Mouse (Mus musculus) stomach, embryonic 15.5 days (tissue): ENCODE data around the gene Rcan2. TPM values are rescaled to one million over a fixed set of nuclear protein-coding genes. Genes with fewer than 3 reads are reported as not detected.

Source experiments
- ATAC-seq: fragments of 200-750 bp; cut with Nextera tagmentation; 2 replicates; pipeline ENCODE4 v1.8.0; 2017; ENCODE audit warnings: low read depth, moderate number of reproducible peaks, moderate TSS enrichment; ENCODE audit not compliant: insufficient read depth, low FRiP score
- H3K27ac ChIP-seq: fragments of 300-500 bp; sonication (generic); 2 replicates; pipeline ENCODE4 v1.5.1; 2015; ENCODE audit warnings: mild to moderate bottlenecking, inconsistent platforms
- H3K27me3 ChIP-seq: fragments of 300-500 bp; sonication (generic); replicated peaks from 2 replicates; pipeline ENCODE4 v1.6.1; 2015; ENCODE audit warnings: inconsistent platforms
- H3K36me3 ChIP-seq: fragments of 300-500 bp; sonication (generic); 2 replicates; pipeline ENCODE4 v1.6.1; 2015; ENCODE audit warnings: inconsistent platforms
- H3K4me1 ChIP-seq: fragments of 300-500 bp; sonication (generic); 2 replicates; pipeline ENCODE4 v1.6.1; 2015; ENCODE audit warnings: inconsistent platforms
- H3K4me2 ChIP-seq: fragments of 300-500 bp; sonication (generic); 2 replicates; pipeline ENCODE4 v1.6.1; 2015; ENCODE audit warnings: mild to moderate bottlenecking, inconsistent platforms
- H3K4me3 ChIP-seq: fragments of 300-500 bp; sonication (generic); replicated peaks from 2 replicates; pipeline ENCODE4 v1.5.1; 2015; ENCODE audit warnings: inconsistent platforms
- H3K9ac ChIP-seq: fragments of 300-500 bp; sonication (generic); 2 replicates; pipeline ENCODE4 v1.6.1; 2015; ENCODE audit warnings: inconsistent platforms
- H3K9me3 ChIP-seq: fragments of 300-500 bp; sonication (generic); 2 replicates; pipeline ENCODE4 v1.6.1; 2016; ENCODE audit warnings: inconsistent platforms
- WGBS: fragments of 180-500 bp; shearing (Covaris S2); methylation state at CpG from one replicate; pipeline ENCODE4 v1.1.7; 2015; 5-methylcytosine and 5-hydroxymethylcytosine counted together
- polyA plus RNA-seq: library from polyadenylated mRNA; unstranded; fragments of >200 nt; fragmentation: Nextera tagmentation; extraction: Ambion mirVana; gene quantifications from 2 replicates; pipeline ENCODE4 v1.2.1, GENCODE M21; 2015

The Rcan2 gene
- polyA plus RNA-seq, 1 experiment from 2014 or later = 12.5 TPM

GRCm38 (mm10) chr17:43897346-43897745, 96.2 kb downstream of the Rcan2 start:
- Histone ChIP-seq H3K4me2 (no peak overlapping the region), H3K27me3 (no peaks in the 10 kb centered on the region), H3K9ac (no peak overlapping the region), H3K4me1 (no peaks in the 10 kb centered on the region), H3K9me3 (no peaks in the 10 kb centered on the region), H3K27ac (no peak overlapping the region), H3K36me3 (no peaks in the 10 kb centered on the region), H3K4me3 (no peak overlapping the region)
- WGBS = 75% methylated on average over 4 of the region's 4 CpGs
- no peak for ATAC-seq

GRCm38 (mm10) chr17:43899405-43900092, 98.4 kb downstream of the Rcan2 start:
- H3K36me3 ChIP-seq = no peaks in the 10 kb centered on the region
- 68% methylated on average over 4 of the region's 4 CpGs for WGBS
- H3K27ac ChIP-seq = no peak overlapping the region
- H3K9ac ChIP-seq = no peak overlapping the region
- H3K27me3 ChIP-seq = no peaks in the 10 kb centered on the region
- H3K4me3 ChIP-seq = no peak overlapping the region
- ATAC-seq = no peak
- H3K4me2 ChIP-seq = no peak overlapping the region
- no peaks in the 10 kb centered on the region for H3K9me3 ChIP-seq
- peaks cover 3% of the 10 kb centered on the region; the same call in 1 of the 2 replicates for H3K4me1 ChIP-seq

- Histone ChIP-seq H3K9ac (no peak overlapping the region), H3K27me3 (no peaks in the 10 kb centered on the region), H3K4me2 (no peak overlapping the region), H3K4me1 (peaks cover 3% of the 10 kb centered on the region; the same call in 1 of the 2 replicates), H3K27ac (no peak overlapping the region), H3K4me3 (no peak overlapping the region), H3K9me3 (no peaks in the 10 kb centered on the region), H3K36me3 (no peaks in the 10 kb centered on the region)
- no peak for ATAC-seq
- 65% methylated on average over 1 of the region's 1 CpGs for WGBS
These were observed 99.0 kb downstream of the Rcan2 start for GRCm38 (mm10) chr17:43900133-43900532.

- ATAC-seq = peak; percentile 60; the same call in 1 of the 2 replicates
- H3K9ac ChIP-seq = no peak overlapping the region
These were observed 100.3 kb downstream of the Rcan2 start for GRCm38 (mm10) chr17:43901474-43901873.

GRCm38 (mm10) chr17:43903807-43904771, 102.9 kb downstream of the Rcan2 start:
- ATAC-seq = no peak
- Histone ChIP-seq H3K9me3 (no peaks in the 10 kb centered on the region), H3K9ac (no peak overlapping the region), H3K36me3 (no peaks in the 10 kb centered on the region), H3K27me3 (no peaks in the 10 kb centered on the region), H3K4me2 (no peak overlapping the region), H3K27ac (no peak overlapping the region), H3K4me3 (no peak overlapping the region), H3K4me1 (peaks cover 3% of the 10 kb centered on the region; the same call in 1 of the 2 replicates)
- WGBS = 62% methylated on average over 9 of the region's 9 CpGs

More at GRCm38 (mm10) chr17:43901474-43901873, 100.3 kb downstream of the Rcan2 start:
- 81% methylated on average over 3 of the region's 3 CpGs for WGBS
- H3K4me3 ChIP-seq = no peak overlapping the region
- no peaks in the 10 kb centered on the region for H3K36me3 ChIP-seq
- H3K4me2 ChIP-seq = no peak overlapping the region
- no peaks in the 10 kb centered on the region for H3K27me3 ChIP-seq
- H3K9me3 ChIP-seq = no peaks in the 10 kb centered on the region
- no peak overlapping the region for H3K27ac ChIP-seq
- peaks cover 3% of the 10 kb centered on the region; the same call in 1 of the 2 replicates for H3K4me1 ChIP-seq

- no peaks in the 10 kb centered on the region for H3K27me3 ChIP-seq
- WGBS = 88% methylated on average over 7 of the region's 7 CpGs
- peaks cover 3% of the 10 kb centered on the region; the same call in 1 of the 2 replicates for H3K4me1 ChIP-seq
- H3K9ac ChIP-seq = no peak overlapping the region
- no peak overlapping the region for H3K4me2 ChIP-seq
- H3K4me3 ChIP-seq = no peak overlapping the region
- no peak overlapping the region for H3K27ac ChIP-seq
- no peak for ATAC-seq
- no peaks in the 10 kb centered on the region for H3K36me3 ChIP-seq
- H3K9me3 ChIP-seq = no peaks in the 10 kb centered on the region
These were observed 103.7 kb downstream of the Rcan2 start for GRCm38 (mm10) chr17:43904896-43905295.

GRCm38 (mm10) chr17:43906728-43907127, 105.6 kb downstream of the Rcan2 start:
- no peak overlapping the region for H3K4me3 ChIP-seq
- H3K4me2 ChIP-seq = no peak overlapping the region
- H3K27ac ChIP-seq = no peak overlapping the region
- H3K9me3 ChIP-seq = no peaks in the 10 kb centered on the region
- H3K4me1 ChIP-seq = peaks cover 3% of the 10 kb centered on the region; the same call in 1 of the 2 replicates
- H3K9ac ChIP-seq = no peak overlapping the region
- no peaks in the 10 kb centered on the region for H3K36me3 ChIP-seq
- no peak for ATAC-seq
- no peaks in the 10 kb centered on the region for H3K27me3 ChIP-seq

- H3K4me1 ChIP-seq = no peaks in the 10 kb centered on the region
- ATAC-seq = no peak
- WGBS = 54% methylated on average over 8 of the region's 8 CpGs
- H3K4me3 ChIP-seq = no peak overlapping the region
- no peaks in the 10 kb centered on the region for H3K9me3 ChIP-seq
- H3K27ac ChIP-seq = no peak overlapping the region
- no peaks in the 10 kb centered on the region for H3K36me3 ChIP-seq
- no peak overlapping the region for H3K4me2 ChIP-seq
- H3K9ac ChIP-seq = no peak overlapping the region
- H3K27me3 ChIP-seq = no peaks in the 10 kb centered on the region
These were observed 115.0 kb downstream of the Rcan2 start for GRCm38 (mm10) chr17:43916128-43916527.

GRCm38 (mm10) chr17:43917143-43917542, 116.0 kb downstream of the Rcan2 start:
- Histone ChIP-seq H3K9ac (no peak overlapping the region), H3K27ac (no peak overlapping the region), H3K36me3 (no peaks in the 10 kb centered on the region), H3K4me2 (no peak overlapping the region), H3K4me1 (no peaks in the 10 kb centered on the region), H3K9me3 (no peaks in the 10 kb centered on the region), H3K27me3 (no peaks in the 10 kb centered on the region), H3K4me3 (no peak overlapping the region)
- WGBS = 79% methylated on average over 5 of the region's 5 CpGs
- no peak for ATAC-seq

- H3K9ac ChIP-seq = no peak overlapping the region
- H3K27ac ChIP-seq = no peak overlapping the region
- no peaks in the 10 kb centered on the region for H3K27me3 ChIP-seq
- H3K9me3 ChIP-seq = no peaks in the 10 kb centered on the region
- no peaks in the 10 kb centered on the region for H3K36me3 ChIP-seq
- no peak for ATAC-seq
- WGBS = 89% methylated on average over 4 of the region's 4 CpGs
- H3K4me1 ChIP-seq = no peaks in the 10 kb centered on the region
- H3K4me3 ChIP-seq = no peak overlapping the region
- no peak overlapping the region for H3K4me2 ChIP-seq
These were observed 128.7 kb downstream of the Rcan2 start for GRCm38 (mm10) chr17:43929856-43930255.

GRCm38 (mm10) chr17:43931731-43932130, 130.6 kb downstream of the Rcan2 start:
- Histone ChIP-seq H3K4me3 (no peak overlapping the region), H3K9ac (no peak overlapping the region), H3K4me2 (no peak overlapping the region), H3K27ac (no peak overlapping the region), H3K9me3 (no peaks in the 10 kb centered on the region), H3K36me3 (no peaks in the 10 kb centered on the region), H3K27me3 (no peaks in the 10 kb centered on the region), H3K4me1 (no peaks in the 10 kb centered on the region)
- 92% methylated on average over 11 of the region's 11 CpGs for whole genome bisulfite sequencing
- no peak for ATAC-seq

- no peak overlapping the region for H3K4me3 ChIP-seq
- H3K36me3 ChIP-seq = no peaks in the 10 kb centered on the region
- no peak overlapping the region for H3K4me2 ChIP-seq
- H3K27ac ChIP-seq = no peak overlapping the region
- no peaks in the 10 kb centered on the region for H3K27me3 ChIP-seq
- no peaks in the 10 kb centered on the region for H3K9me3 ChIP-seq
- ATAC-seq = no peak
- H3K4me1 ChIP-seq = no peaks in the 10 kb centered on the region
- WGBS = 90% methylated on average over 9 of the region's 9 CpGs
- no peak overlapping the region for H3K9ac ChIP-seq
These were observed 132.9 kb downstream of the Rcan2 start for GRCm38 (mm10) chr17:43934056-43934455.
